Mouse (Mus musculus): Measurements from ENCODE around the gene Serpinb11. TPM values are rescaled to one million over a fixed set of nuclear protein-coding genes. Genes with fewer than 3 reads are reported as not detected.

Gene Serpinb11
- polyA plus RNA-seq, 1 experiment from 2014 or later = 0.25 TPM

GRCm38 (mm10) chr1:107422487-107422886 is 61.5 kb downstream of the Serpinb11 start:
- H3K4me2 ChIP-seq (replicated peaks; ENCODE audit: low read depth, low read length) = no peak overlapping the region
- ATAC-seq (ENCODE audit: low FRiP score) (no peak), DNase-seq (ENCODE audit: low spot score) (no peak)
- H3K27me3 ChIP-seq (ENCODE audit: control insufficient read depth, insufficient read depth, low read length) = no peaks in the 10 kb centered on the region
- H3K4me3 ChIP-seq (ENCODE audit: low read depth, low read length) = no peak overlapping the region
- no peaks in the 10 kb centered on the region for H3K36me3 ChIP-seq (ENCODE audit: control insufficient read depth, insufficient read depth, low read length)
- H3K9ac ChIP-seq (ENCODE audit: low read depth, low read length) = no peak overlapping the region
- no peaks in the 10 kb centered on the region for H3K9me3 ChIP-seq (ENCODE audit: control insufficient read depth, low read length)
- H3K27ac ChIP-seq (ENCODE audit: low read depth, low read length) = no peak overlapping the region
- H3K4me1 ChIP-seq (replicated peaks; ENCODE audit: control insufficient read depth, insufficient read depth, low read length) = no peaks in the 10 kb centered on the region
- 76% methylated on average over 4 of the region's 4 CpGs for WGBS

Other genes with a start within 250 kb of the Serpinb11 start
- gene Serpinb3b, start 82.8 kb upstream of the Serpinb11 start, polyA plus RNA-seq (2014; fragmentation: Nextera tagmentation; extraction: Ambion mirVana) = not detected in 2 replicates
- not detected in 2 replicates for gene Serpinb3c, start 82.8 kb upstream of the Serpinb11 start, polyA plus RNA-seq (2014; fragmentation: Nextera tagmentation; extraction: Ambion mirVana)
- gene Serpinb7, start 38.5 kb downstream of the Serpinb11 start, polyA plus RNA-seq (2014; fragmentation: Nextera tagmentation; extraction: Ambion mirVana) = not detected in 2 replicates
- gene Serpinb2, start 150.2 kb downstream of the Serpinb11 start, polyA plus RNA-seq (2014; fragmentation: Nextera tagmentation; extraction: Ambion mirVana) = 0.57 TPM in 1 of 2 replicates, not detected in the other
- gene Serpinb8, start 228.8 kb downstream of the Serpinb11 start, polyA plus RNA-seq (2014; fragmentation: Nextera tagmentation; extraction: Ambion mirVana) = 1.1 and 1.6 TPM in 2 replicates